Mouse (Mus musculus): Measurements from ENCODE around the gene Hyls1. TPM values are rescaled to one million over a fixed set of nuclear protein-coding genes. Genes with fewer than 3 reads are reported as not detected.

The Hyls1 gene
- polyA plus RNA-seq, 1 experiment from 2014 or later: 17.7 TPM

DNA sequence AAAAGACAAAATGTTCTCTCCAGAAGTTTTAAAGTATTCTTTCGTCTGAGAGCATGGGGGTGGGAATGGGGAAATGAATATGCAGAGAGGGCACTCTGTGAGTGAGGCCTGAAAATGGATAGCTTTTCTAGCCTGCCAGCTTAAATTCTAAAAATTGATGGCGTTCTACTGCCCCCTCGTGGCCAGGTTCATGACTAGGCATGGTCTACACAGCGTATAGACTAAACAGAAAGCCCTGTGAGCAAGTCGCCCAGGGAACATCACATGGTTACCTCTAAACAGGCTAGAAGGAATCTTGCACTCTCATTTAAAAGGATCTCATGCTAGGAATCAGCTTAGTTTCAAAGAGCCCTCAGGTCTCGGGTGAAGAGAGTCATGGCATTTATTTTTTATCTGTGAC, 28.7 kb downstream of the Hyls1 start:
- peak; percentile 80; the same call in 1 of the 2 replicates for ATAC-seq (ENCODE audit: insufficient number of reproducible peaks, insufficient read depth, low FRiP score, low TSS enrichment, low read depth)
- 5% methylated on average over 6 of the region's 6 CpGs for WGBS
- Histone ChIP-seq H3K36me3 (no peaks in the 10 kb centered on the region), H3K4me2 (no peak overlapping the region), H3K4me3 (no peak overlapping the region), H3K27ac (no peak overlapping the region), H3K9ac (no peak overlapping the region), H3K4me1 (peaks cover 5% of the 10 kb centered on the region; the same call in 1 of the 2 replicates), H3K9me3 (no peaks in the 10 kb centered on the region), H3K27me3 (no peaks in the 10 kb centered on the region)

DNA sequence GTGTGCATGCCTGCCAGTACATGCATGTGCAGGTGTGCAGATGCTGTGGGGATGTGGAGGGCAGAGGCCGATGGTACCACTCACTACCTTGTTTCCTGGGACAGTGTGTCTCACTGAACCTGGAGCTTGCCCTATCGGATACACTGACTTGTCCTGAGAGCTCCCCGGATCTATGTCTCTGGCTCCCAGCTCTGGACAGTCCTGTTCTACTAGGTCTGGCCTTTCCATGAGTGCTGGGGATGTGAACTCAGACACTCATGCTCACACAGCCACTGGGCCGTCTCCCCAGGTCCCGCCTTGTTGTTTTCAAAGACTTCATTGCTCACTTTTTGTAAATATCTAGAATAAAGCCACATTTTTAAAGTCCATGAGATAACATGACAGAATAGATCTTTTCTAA, 29.2 kb downstream of the Hyls1 start:
- 71% methylated on average over 5 of the region's 5 CpGs for WGBS
- Histone ChIP-seq H3K4me2 (no peak overlapping the region), H3K9ac (no peak overlapping the region), H3K36me3 (no peaks in the 10 kb centered on the region), H3K4me1 (peaks cover 5% of the 10 kb centered on the region; the same call in 1 of the 2 replicates), H3K27ac (no peak overlapping the region), H3K27me3 (no peaks in the 10 kb centered on the region), H3K4me3 (no peak overlapping the region), H3K9me3 (no peaks in the 10 kb centered on the region)
- no peak for ATAC-seq (ENCODE audit: insufficient number of reproducible peaks, insufficient read depth, low FRiP score, low TSS enrichment, low read depth)

DNA sequence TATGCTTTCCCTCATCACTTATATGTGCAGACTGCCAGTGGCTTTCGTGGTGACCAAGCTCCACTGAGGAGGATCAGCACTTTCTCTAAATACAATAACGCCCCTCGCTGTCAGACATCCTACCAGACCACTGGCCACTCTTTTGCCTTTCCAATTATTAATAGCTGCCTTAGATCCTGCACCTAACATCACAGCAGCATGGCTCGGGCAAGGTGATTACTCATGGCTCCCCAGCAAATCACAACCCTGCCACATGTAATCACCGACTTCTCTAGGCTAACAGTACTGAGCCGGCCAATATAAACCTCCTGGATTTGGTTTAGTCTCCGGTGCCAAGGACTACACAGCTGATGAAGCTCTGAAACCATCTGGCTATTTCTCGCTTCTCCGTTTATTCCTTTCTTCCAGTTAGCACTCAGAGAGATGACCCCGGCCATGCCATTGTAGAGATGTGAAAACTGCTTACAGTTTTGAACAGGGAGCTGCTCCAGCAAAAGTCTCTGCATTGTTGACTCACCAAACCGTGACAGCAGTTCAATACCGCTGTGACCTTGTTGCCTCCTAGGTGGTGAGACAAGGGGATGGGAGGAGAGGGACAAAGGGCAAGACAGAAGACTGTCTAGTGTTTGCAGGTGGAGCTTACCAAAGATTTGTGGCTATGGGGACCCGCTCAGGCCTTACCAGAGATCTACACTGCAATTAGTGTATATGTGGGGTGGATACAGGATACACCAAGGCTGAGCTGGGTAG, 31.0 kb downstream of the Hyls1 start:
- Histone ChIP-seq H3K36me3 (no peaks in the 10 kb centered on the region), H3K4me3 (no peak overlapping the region), H3K27me3 (no peaks in the 10 kb centered on the region), H3K4me2 (no peak overlapping the region), H3K9ac (no peak overlapping the region), H3K4me1 (peaks cover 11% of the 10 kb centered on the region), H3K27ac (no peak overlapping the region), H3K9me3 (no peaks in the 10 kb centered on the region)
- ATAC-seq (ENCODE audit: insufficient number of reproducible peaks, insufficient read depth, low FRiP score, low TSS enrichment, low read depth): no peak
- 83% methylated on average over 13 of the region's 13 CpGs for WGBS

DNA sequence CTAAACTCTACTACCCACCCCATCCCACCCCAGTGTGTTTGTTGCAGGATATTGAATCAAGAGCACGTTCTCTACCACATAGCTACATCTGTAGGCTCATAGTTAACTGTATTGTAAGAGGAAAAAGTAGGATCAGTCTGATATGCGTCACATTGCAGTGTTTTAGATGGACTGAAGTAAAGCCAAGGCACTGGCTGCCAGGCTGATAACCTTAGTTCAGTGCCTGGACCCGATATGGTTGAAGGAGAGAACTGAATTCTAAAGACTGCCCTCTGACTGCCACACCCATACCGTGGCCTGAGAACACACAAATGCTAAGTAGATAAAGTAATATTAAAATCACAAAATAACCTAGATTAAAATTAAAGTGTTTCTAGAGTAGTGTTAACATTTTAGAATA, 34.3 kb downstream of the Hyls1 start:
- H3K9ac ChIP-seq: no peak overlapping the region
- no peak for ATAC-seq (ENCODE audit: insufficient number of reproducible peaks, insufficient read depth, low FRiP score, low TSS enrichment, low read depth)

DNA sequence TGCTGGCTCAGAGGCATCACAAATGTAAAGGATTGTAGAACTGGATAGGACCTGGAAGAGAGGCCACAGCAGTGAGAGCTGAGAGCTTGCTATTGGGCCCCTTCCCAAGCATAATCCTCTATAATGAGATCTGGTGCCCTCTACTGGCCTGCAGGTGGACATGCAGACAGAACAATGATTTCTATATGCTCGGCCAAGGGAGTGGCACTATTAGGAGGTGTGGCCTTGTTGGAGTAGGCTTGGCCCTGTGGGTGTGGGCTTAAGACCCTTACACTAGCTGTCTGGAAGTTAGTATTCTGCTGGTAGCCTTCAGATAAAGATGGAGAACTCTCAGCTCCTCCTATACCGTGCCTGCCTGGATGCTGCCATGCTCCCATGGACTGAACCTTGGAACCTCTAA, 35.1 kb downstream of the Hyls1 start:
- peak; percentile 76 for ATAC-seq (ENCODE audit: insufficient number of reproducible peaks, insufficient read depth, low FRiP score, low TSS enrichment, low read depth)
- Histone ChIP-seq H3K9me3 (no peaks in the 10 kb centered on the region), H3K27ac (no peak overlapping the region), H3K36me3 (no peaks in the 10 kb centered on the region), H3K4me1 (peaks cover 25% of the 10 kb centered on the region), H3K4me2 (no peak overlapping the region), H3K27me3 (no peaks in the 10 kb centered on the region), H3K4me3 (no peak overlapping the region), H3K9ac (no peak overlapping the region)
- 9% methylated on average over 2 of the region's 2 CpGs for WGBS

More for the DNA sequence above, 34.3 kb downstream of the Hyls1 start:
- no peak overlapping the region for H3K4me3 ChIP-seq
- H3K27me3 ChIP-seq: no peaks in the 10 kb centered on the region
- H3K27ac ChIP-seq: no peak overlapping the region
- no peaks in the 10 kb centered on the region for H3K9me3 ChIP-seq
- H3K4me1 ChIP-seq: peaks cover 18% of the 10 kb centered on the region
- no peaks in the 10 kb centered on the region for H3K36me3 ChIP-seq
- H3K4me2 ChIP-seq: no peak overlapping the region
- WGBS: 61% methylated on average over 4 of the region's 4 CpGs

DNA sequence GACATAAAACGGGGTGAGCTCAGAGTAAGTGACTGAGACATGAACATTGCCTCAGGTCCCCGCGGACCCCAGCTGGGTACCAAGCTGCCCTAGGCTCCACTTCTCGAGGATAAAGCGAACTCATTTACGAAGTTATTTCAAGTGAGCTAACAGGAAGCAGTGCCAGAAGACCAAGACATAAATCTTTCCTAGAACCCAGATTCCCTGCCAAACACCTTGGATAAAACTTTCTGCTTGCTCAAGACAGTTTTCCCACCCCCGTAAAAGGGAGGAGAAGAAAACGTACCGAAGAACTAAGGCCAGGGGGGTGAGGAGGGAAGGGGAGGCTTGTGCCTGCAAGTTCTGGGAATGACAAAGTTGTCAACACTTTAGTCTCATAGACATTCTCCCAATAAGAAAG, 36.9 kb downstream of the Hyls1 start:
- Histone ChIP-seq H3K4me1 (peaks cover 38% of the 10 kb centered on the region), H3K27me3 (no peaks in the 10 kb centered on the region), H3K9me3 (no peaks in the 10 kb centered on the region), H3K9ac (no peak overlapping the region), H3K4me2 (no peak overlapping the region), H3K27ac (no peak overlapping the region), H3K36me3 (no peaks in the 10 kb centered on the region), H3K4me3 (no peak overlapping the region)
- no peak for ATAC-seq (ENCODE audit: insufficient number of reproducible peaks, insufficient read depth, low FRiP score, low TSS enrichment, low read depth)
- 71% methylated on average over 9 of the region's 9 CpGs for WGBS

DNA sequence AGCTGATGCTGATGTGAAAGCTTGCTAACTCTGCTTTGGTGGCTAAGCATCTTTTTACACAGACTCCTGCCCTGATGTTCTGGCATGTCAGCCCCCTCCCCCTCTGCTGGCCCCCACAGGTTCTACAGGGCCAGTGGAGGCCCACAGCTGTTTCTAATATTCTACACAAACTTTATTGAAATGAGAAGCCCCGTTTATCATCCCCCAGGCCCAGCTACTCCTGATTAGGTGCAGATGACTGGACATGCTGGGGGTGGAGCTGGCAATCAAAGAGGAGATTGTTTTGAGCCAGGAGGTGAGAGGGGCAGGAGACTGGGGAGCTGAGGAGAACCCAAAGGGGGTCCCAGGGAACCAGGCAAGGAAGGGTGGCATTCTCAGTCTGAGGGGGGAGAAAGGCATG, 40.4 kb downstream of the Hyls1 start:
- peak overlapping the region; percentile 23; the same call in 1 of the 2 replicates for H3K4me2 ChIP-seq
- no peak for ATAC-seq (ENCODE audit: insufficient number of reproducible peaks, insufficient read depth, low FRiP score, low TSS enrichment, low read depth)

DNA sequence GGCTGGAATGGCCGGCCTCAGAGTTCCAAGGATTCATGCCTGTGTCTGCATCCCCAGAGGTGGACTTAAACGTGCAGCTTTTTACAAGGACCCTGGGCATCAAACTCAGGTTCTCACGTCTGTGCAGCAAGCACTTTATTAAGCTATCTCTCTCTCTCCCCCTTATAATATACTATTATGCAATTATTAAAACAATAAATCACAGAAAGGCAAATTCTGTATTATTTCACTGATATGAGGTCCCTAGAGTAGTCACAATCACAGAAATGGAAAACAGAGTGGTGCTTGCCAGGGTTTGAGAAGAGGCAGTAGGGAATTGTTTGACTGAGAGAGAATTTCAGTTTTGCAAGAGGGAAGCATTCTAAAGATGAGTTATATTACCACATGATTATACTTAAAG, 41.1 kb downstream of the Hyls1 start:
- 32% methylated on average over 3 of the region's 3 CpGs for WGBS
- Histone ChIP-seq H3K4me2 (no peak overlapping the region), H3K9ac (no peak overlapping the region), H3K9me3 (no peaks in the 10 kb centered on the region), H3K4me1 (peaks cover 39% of the 10 kb centered on the region), H3K27me3 (no peaks in the 10 kb centered on the region), H3K36me3 (no peaks in the 10 kb centered on the region), H3K4me3 (no peak overlapping the region), H3K27ac (peak overlapping the region; percentile 71)
- ATAC-seq (ENCODE audit: insufficient number of reproducible peaks, insufficient read depth, low FRiP score, low TSS enrichment, low read depth): no peak

More for the DNA sequence above, 40.4 kb downstream of the Hyls1 start:
- no peak overlapping the region for H3K9ac ChIP-seq
- no peaks in the 10 kb centered on the region for H3K36me3 ChIP-seq
- 16% methylated on average over 1 of the region's 1 CpGs for WGBS
- H3K27ac ChIP-seq: peak overlapping the region; percentile 64
- no peak overlapping the region for H3K4me3 ChIP-seq
- H3K9me3 ChIP-seq: no peaks in the 10 kb centered on the region
- H3K27me3 ChIP-seq: no peaks in the 10 kb centered on the region
- H3K4me1 ChIP-seq: peaks cover 33% of the 10 kb centered on the region

DNA sequence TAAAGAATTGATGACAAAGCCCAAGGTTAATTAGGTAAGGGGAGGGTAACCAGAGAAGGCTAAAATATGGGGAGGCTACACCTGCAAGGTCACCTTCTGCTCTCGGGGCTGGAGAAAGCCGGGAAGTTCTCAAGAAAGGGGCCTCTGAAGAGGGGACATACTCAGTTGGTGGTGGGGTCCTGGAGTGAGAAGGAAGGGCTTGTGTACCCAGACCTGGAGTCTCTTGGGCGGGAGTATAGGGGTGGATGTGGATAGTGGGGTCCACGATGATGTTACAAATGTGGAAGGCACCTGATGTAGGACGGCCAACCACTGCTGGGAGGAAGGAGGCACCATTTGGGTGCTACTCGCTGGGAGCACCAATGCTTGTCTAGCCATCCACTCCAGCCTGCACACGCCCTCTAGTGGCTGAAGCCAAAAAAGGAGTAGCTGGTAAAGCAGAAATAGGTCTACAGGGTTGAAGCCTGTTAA, 46.2 kb downstream of the Hyls1 start:
- peak; percentile 79 for ATAC-seq (ENCODE audit: insufficient number of reproducible peaks, insufficient read depth, low FRiP score, low TSS enrichment, low read depth)
- Histone ChIP-seq H3K4me3 (no peak overlapping the region), H3K4me1 (peaks cover 35% of the 10 kb centered on the region), H3K27ac (peak overlapping the region; percentile 88), H3K36me3 (no peaks in the 10 kb centered on the region), H3K27me3 (no peaks in the 10 kb centered on the region), H3K9me3 (no peaks in the 10 kb centered on the region), H3K9ac (no peak overlapping the region), H3K4me2 (peak overlapping the region; percentile 36; the same call in 1 of the 2 replicates)
- 27% methylated on average over 7 of the region's 7 CpGs for WGBS

DNA sequence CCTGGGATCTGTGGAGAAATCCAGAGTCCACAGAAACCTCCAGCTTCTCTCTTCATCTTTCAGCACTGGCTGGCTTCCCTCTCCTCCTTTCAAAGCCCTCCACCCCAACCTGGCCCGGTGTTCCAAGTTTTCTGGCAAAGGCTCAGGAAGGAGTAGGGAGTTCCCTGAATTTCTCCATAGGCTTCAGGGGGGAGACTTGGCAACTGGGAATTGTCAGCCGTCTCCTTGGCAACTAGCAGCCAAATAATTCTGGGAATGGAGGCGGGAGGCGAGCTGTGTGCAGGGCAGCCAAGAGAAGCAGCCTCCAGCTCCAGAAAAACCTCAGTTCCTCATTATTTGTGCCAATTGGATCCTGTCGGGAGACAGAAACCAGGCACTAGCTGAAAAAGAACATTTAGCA, 46.7 kb downstream of the Hyls1 start:
- 29% methylated on average over 5 of the region's 5 CpGs for WGBS
- peak overlapping the region; percentile 36; the same call in 1 of the 2 replicates for H3K4me2 ChIP-seq
- H3K4me3 ChIP-seq: no peak overlapping the region
- H3K9me3 ChIP-seq: no peaks in the 10 kb centered on the region
- no peaks in the 10 kb centered on the region for H3K27me3 ChIP-seq
- peak overlapping the region; percentile 88 for H3K27ac ChIP-seq
- H3K36me3 ChIP-seq: no peaks in the 10 kb centered on the region
- H3K4me1 ChIP-seq: peaks cover 30% of the 10 kb centered on the region
- no peak overlapping the region for H3K9ac ChIP-seq
- peak; percentile 75 for ATAC-seq (ENCODE audit: insufficient number of reproducible peaks, insufficient read depth, low FRiP score, low TSS enrichment, low read depth)

DNA sequence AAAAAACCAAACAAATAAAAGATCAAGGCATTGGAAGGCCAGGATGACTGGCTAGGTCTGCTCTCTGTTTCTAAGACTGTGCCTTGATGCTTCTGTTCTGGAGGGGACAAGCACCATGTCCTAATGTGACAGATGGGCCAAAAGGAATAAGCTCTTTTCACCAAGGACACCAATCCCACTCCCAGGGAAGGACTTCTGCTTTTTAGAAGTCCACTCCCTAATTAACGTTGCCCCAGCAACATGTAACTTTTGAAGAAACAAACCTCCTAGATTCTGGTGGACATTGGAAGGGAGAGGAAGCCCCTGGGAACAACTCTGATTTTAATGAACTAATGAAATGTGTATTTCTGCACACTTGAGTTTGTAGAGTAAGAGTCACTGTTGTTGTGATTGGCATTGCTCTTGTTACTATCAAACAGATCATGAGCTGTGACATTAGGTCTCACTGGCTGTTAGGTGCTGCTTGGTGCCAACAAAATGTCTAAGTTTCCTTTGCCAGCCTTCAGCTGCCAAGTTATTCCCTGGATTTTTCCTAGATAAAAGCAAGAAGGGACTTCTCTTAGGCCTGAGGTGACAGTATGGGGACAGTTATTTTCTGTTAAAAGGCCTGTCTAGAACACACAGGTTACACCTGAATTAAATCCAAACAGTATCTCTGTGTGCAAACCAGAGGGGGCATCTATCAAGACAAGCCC, 47.2 kb downstream of the Hyls1 start:
- Histone ChIP-seq H3K27me3 (no peaks in the 10 kb centered on the region), H3K27ac (peak overlapping the region; percentile 88), H3K4me1 (peaks cover 28% of the 10 kb centered on the region), H3K9ac (no peak overlapping the region), H3K36me3 (no peaks in the 10 kb centered on the region), H3K4me2 (peak overlapping the region; percentile 36; the same call in 1 of the 2 replicates), H3K9me3 (no peaks in the 10 kb centered on the region), H3K4me3 (no peak overlapping the region)
- 82% methylated on average over 1 of the region's 1 CpGs for WGBS
- ATAC-seq (ENCODE audit: insufficient number of reproducible peaks, insufficient read depth, low FRiP score, low TSS enrichment, low read depth): no peak

DNA sequence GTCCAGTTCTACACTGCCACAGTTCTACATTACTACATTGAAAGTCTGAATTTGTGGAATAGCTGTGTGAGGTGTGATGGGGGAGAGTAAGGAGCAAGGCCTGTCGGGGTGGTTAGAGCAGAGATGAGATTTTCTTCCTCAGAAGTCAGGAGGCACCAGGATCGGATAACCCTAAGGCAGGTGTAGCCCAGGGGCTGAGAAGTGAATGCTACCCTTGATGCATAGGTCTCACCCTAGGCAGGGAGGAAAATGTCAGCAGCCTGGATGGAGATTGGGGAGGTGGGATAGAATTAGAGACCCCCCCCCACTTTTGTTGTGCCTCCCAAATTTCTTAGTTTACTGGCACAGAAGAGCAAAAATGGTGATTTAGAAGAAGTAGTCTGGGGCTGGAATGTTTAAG, 48.0 kb downstream of the Hyls1 start:
- no peak for ATAC-seq (ENCODE audit: insufficient number of reproducible peaks, insufficient read depth, low FRiP score, low TSS enrichment, low read depth)

More for the DNA sequence above, 48.0 kb downstream of the Hyls1 start:
- no peaks in the 10 kb centered on the region for H3K36me3 ChIP-seq
- H3K27me3 ChIP-seq: no peaks in the 10 kb centered on the region
- no peak overlapping the region for H3K4me3 ChIP-seq
- 47% methylated on average over 2 of the region's 2 CpGs for WGBS
- H3K27ac ChIP-seq: no peak overlapping the region
- H3K9me3 ChIP-seq: no peaks in the 10 kb centered on the region
- no peak overlapping the region for H3K9ac ChIP-seq
- H3K4me2 ChIP-seq: no peak overlapping the region
- peaks cover 26% of the 10 kb centered on the region for H3K4me1 ChIP-seq

Data from embryonic facial prominence, embryonic 13.5 days (tissue).